Mouse (Mus musculus) ES-E14 (cell line): ENCODE measurements around the gene Rnf111.

Source experiments
- CHD2 ChIP-seq: IDR thresholded peaks from 2 replicates; pipeline ENCODE4 v1.6.1; 2014; ENCODE audit warnings: mild to moderate bottlenecking, low read depth, low read length, inconsistent platforms
- HCFC1 ChIP-seq: IDR thresholded peaks from 2 replicates; pipeline ENCODE4 v1.6.1; 2012; ENCODE audit warnings: low read length, inconsistent platforms, borderline replicate concordance; ENCODE audit not compliant: insufficient read depth
- ZC3H11A ChIP-seq: IDR thresholded peaks from 2 replicates; pipeline ENCODE4 v1.6.1; 2012; ENCODE audit warnings: low read depth, mild to moderate bottlenecking, inconsistent platforms, low read length, borderline replicate concordance
- ZNF384 ChIP-seq: IDR thresholded peaks from 2 replicates; pipeline ENCODE4 v1.6.1; 2012; ENCODE audit warnings: low read depth, low read length, inconsistent platforms

- no peak for TF ChIP-seq ZNF384
- no peak for TF ChIP-seq CHD2
- no peak for TF ChIP-seq ZC3H11A
- TF ChIP-seq HCFC1: no peak
Observed at GRCm38 (mm10) chr9:70485840-70486239, 17.7 kb downstream of the Rnf111 start.
